Mouse (Mus musculus): ENCODE measurements around the gene Atf7ip2. TPM values are rescaled to one million over a fixed set of nuclear protein-coding genes. Genes with fewer than 3 reads are reported as not detected.

Atf7ip2 gene
- total RNA-seq, 2 experiments from 2014 or later, result not detected

- ATAC-seq (replicated peaks; ENCODE audit: low FRiP score, poor library complexity, severe bottlenecking), result no peak
Observed at GRCm38 (mm10) chr16:10286513-10287268, 94.2 kb downstream of the Atf7ip2 start.

DNA sequence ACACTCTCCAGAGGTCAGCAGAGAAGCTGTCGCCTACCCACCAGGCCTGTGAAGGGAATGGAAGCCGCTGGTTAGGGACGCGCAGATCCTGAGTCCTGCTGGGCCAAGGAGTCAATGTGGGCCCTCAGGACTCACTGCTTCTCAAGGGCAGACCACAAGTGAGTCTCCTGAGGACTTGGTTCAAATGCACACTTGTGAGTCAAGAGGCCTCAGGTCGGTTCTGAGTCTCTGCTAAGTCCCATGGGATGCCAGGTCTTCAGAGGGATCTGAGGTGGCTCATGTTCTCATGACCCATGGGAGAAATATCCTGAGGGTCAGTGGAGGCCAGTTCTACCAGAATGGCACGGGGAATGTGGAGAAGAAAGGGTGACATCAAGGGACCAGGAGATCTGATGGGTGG lies 95.6 kb downstream of the Atf7ip2 start:
- no peak for ATAC-seq (replicated peaks; ENCODE audit: low FRiP score, poor library complexity, severe bottlenecking)

GRCm38 (mm10) chr16:10297696-10298644 lies 105.5 kb downstream of the Atf7ip2 start:
- ATAC-seq (replicated peaks; ENCODE audit: low FRiP score, poor library complexity, severe bottlenecking), result no peak

- no peak for ATAC-seq (replicated peaks; ENCODE audit: low FRiP score, poor library complexity, severe bottlenecking)
Observed at GRCm38 (mm10) chr16:10299637-10300036, 107.1 kb downstream of the Atf7ip2 start.

- no peak for ATAC-seq (replicated peaks; ENCODE audit: low FRiP score, poor library complexity, severe bottlenecking)
Observed at GRCm38 (mm10) chr16:10300231-10301186, 108.0 kb downstream of the Atf7ip2 start.

Other genes with a start within 250 kb of the Atf7ip2 start
- not detected in 2 replicates for gene Grin2a, start 197.2 kb upstream of the Atf7ip2 start, total RNA-seq (2015; ENCODE audit: low replicate concordance)
- not detected in 2 replicates for gene Grin2a, start 197.2 kb upstream of the Atf7ip2 start, total RNA-seq (2017; ENCODE audit: low replicate concordance)
- 8.4 TPM in 1 of 2 replicates, not detected in the other for gene Rpl39l, start 22.5 kb upstream of the Atf7ip2 start, total RNA-seq (2015; ENCODE audit: low replicate concordance)
- not detected in 2 replicates for gene Rpl39l, start 22.5 kb upstream of the Atf7ip2 start, total RNA-seq (2017; ENCODE audit: low replicate concordance)
- 0.72 TPM in 1 of 2 replicates, not detected in the other for gene Emp2, start 121.3 kb downstream of the Atf7ip2 start, total RNA-seq (2015; ENCODE audit: low replicate concordance)
- gene Emp2, start 121.3 kb downstream of the Atf7ip2 start, total RNA-seq (2017; ENCODE audit: low replicate concordance), result not detected in 2 replicates
- gene Tekt5, start 202.8 kb downstream of the Atf7ip2 start, total RNA-seq (2015; ENCODE audit: low replicate concordance), result 0.84 TPM in 1 of 2 replicates, not detected in the other
- gene Tekt5, start 202.8 kb downstream of the Atf7ip2 start, total RNA-seq (2017; ENCODE audit: low replicate concordance), result not detected in 2 replicates
- gene Nubp1, start 219.2 kb downstream of the Atf7ip2 start, total RNA-seq (2015; ENCODE audit: low replicate concordance), result 12.6 and 21.4 TPM in 2 replicates
- 11.4 and 20.5 TPM in 2 replicates for gene Nubp1, start 219.2 kb downstream of the Atf7ip2 start, total RNA-seq (2017; ENCODE audit: low replicate concordance)

All from erythroid progenitor cell, adult 5-6 weeks (primary cell).